Mouse (Mus musculus) thymus, adult 2 months (tissue): Measurements from ENCODE around the gene Krt17.

Experiments
- CTCF ChIP-seq: fragments of 200-500 bp; IDR thresholded peaks from 2 replicates; pipeline ENCODE4 v1.5.1; 2012; ENCODE audit warnings: mild to moderate bottlenecking, control low read depth, low read length, moderate library complexity, borderline replicate concordance; ENCODE audit not compliant: control insufficient read depth, poor library complexity, insufficient read depth; ENCODE audit errors: extremely low read depth
- POLR2A ChIP-seq: fragments of 200-500 bp; IDR thresholded peaks from 2 replicates; pipeline ENCODE4 v1.6.1; 2012; ENCODE audit warnings: mild to moderate bottlenecking, low read length, control low read depth, moderate library complexity; ENCODE audit not compliant: control insufficient read depth, poor library complexity, insufficient read depth; ENCODE audit errors: extremely low read depth

DNA sequence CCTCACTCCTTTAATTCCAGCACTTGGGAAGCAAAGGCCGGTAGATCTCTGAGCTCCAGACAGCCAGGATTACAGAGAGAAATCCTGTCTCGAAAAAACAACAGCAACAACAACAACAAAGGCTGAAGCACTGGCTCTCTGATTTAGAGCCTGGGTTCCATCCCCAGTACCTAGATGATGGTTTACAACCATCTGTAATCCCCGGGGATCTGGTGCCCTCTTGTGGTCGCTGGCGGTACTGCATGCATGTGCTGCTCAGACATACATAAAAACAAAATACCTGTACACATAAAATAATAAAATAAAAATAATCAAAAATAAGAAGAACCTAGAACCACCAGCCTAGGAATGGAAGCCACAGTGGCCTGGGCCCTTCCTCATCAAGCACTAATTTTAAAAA is 39.5 kb upstream of the Krt17 start:
- TF ChIP-seq POLR2A (no peak), CTCF (peak; percentile 32; the same call in 1 of the 2 replicates)
